Mouse (Mus musculus) spleen, adult 2 months (tissue): ENCODE measurements around the gene Ppp1r2. TPM values are rescaled to one million over a fixed set of nuclear protein-coding genes. Genes with fewer than 3 reads are reported as not detected.

Experiments
- DNase-seq, 2 experiments: peaks; one replicate each; pipeline versions ENCODE4 v3.0.0 to v3.0.0-alpha.2; 2012 to 2021; ENCODE audit warnings: low spot score in 2 of 2, low read depth in 1 of 2
- H3K27ac ChIP-seq: fragments of 200-500 bp; 2 replicates; pipeline ENCODE4 v1.5.1; 2012; ENCODE audit warnings: low read length, inconsistent platforms; ENCODE audit not compliant: insufficient read depth
- H3K27me3 ChIP-seq: fragments of 200-500 bp; 2 replicates; pipeline ENCODE4 v1.6.1; 2012; ENCODE audit warnings: mild to moderate bottlenecking, moderate library complexity, low read length, inconsistent platforms; ENCODE audit not compliant: control insufficient read depth, insufficient read depth
- H3K36me3 ChIP-seq: fragments of 200-500 bp; 2 replicates; pipeline ENCODE4 v1.6.1; 2012; ENCODE audit warnings: mild to moderate bottlenecking, low read length, inconsistent platforms; ENCODE audit not compliant: control insufficient read depth, insufficient read depth
- H3K4me1 ChIP-seq: fragments of 200-500 bp; 2 replicates; pipeline ENCODE4 v1.6.1; 2011; ENCODE audit warnings: inconsistent platforms; ENCODE audit not compliant: control insufficient read depth, insufficient read depth, insufficient read length
- H3K4me3 ChIP-seq: fragments of 200-500 bp; 2 replicates; pipeline ENCODE4 v1.5.1; 2011; ENCODE audit warnings: mild to moderate bottlenecking, inconsistent platforms; ENCODE audit not compliant: insufficient read depth, insufficient read length; ENCODE audit errors: extremely low read depth
- CTCF ChIP-seq: fragments of 200-500 bp; IDR thresholded peaks from 2 replicates; pipeline ENCODE4 v1.5.1; 2011; ENCODE audit warnings: mild to moderate bottlenecking, inconsistent platforms; ENCODE audit not compliant: insufficient read depth, insufficient read length, insufficient replicate concordance; ENCODE audit errors: extremely low read depth
- POLR2A ChIP-seq: fragments of 200-500 bp; IDR thresholded peaks from 2 replicates; pipeline ENCODE4 v1.6.1; 2011; ENCODE audit warnings: low read depth, low read length, inconsistent platforms
- WGBS: fragments of 180-500 bp; shearing (Covaris S2); methylation state at CpG from one replicate; pipeline ENCODE4 v1.1.7; 2018; 5-methylcytosine and 5-hydroxymethylcytosine counted together
- polyA plus RNA-seq: library from polyadenylated mRNA; depleted of rRNA; stranded (reverse); fragments of >200 nt; gene quantifications from 2 replicates; pipeline ENCODE4 v1.2.3, GENCODE M21; 2012

The Ppp1r2 gene
- polyA plus RNA-seq, 1 experiment, result 27.2 TPM

DNA sequence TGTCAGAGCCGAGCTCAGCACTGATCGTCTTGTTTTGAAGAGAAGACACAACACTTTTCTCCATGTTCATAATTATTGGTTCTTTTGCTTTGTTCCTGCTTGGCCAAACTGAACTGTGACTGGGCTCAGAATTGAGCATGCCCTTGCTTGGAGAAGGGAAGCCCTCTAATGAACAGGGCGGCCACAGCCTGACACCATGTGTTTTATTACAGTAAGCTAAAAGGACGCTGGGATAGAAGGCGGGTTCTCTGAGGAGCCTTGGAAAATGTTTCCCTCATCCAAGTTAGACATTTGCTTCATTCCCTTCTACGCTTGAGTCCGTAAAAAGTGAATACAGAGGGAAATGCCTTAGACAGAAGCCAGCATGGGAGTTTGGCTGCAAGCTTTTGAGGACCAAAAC is 1.9 kb upstream of the Ppp1r2 start:
- 80% methylated on average over 7 of the region's 7 CpGs for WGBS
- TF ChIP-seq POLR2A (no peak), CTCF (no peak)
- DNase-seq, result no peak
- Histone ChIP-seq H3K4me3 (no peak overlapping the region), H3K27ac (0 out of 2 replicates have a peak overlapping the region, but pooled peaks have one; percentile 8), H3K27me3 (no peaks in the 10 kb centered on the region), H3K36me3 (no peaks in the 10 kb centered on the region), H3K4me1 (peaks cover 2% of the 10 kb centered on the region; the same call in 1 of the 2 replicates)

DNA sequence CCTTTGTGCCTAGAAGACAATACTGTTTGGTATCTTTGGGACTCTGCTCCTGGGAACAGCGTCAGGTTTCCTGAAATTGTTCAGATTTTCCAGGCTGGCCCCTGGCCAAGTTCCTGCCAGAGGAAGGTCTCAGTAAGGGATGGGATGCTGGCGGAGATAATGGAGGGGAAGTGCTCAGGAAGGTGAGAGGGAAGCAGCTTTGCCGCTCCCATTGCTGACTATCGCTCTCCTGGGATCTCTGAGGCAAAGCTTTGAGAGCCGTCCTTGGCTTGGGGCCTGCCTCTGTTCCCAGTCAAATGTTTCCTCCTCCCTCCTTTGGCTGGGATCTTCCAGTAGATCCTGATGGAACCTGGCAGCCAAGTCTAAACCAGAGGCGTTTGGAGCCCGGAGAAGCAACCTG is 1.5 kb upstream of the Ppp1r2 start:
- no peak for TF ChIP-seq CTCF
- TF ChIP-seq POLR2A, result no peak
- 83% methylated on average over 7 of the region's 7 CpGs for WGBS
- Histone ChIP-seq H3K4me1 (peaks cover 2% of the 10 kb centered on the region; the same call in 1 of the 2 replicates), H3K27me3 (no peaks in the 10 kb centered on the region), H3K27ac (no peak overlapping the region), H3K36me3 (no peaks in the 10 kb centered on the region), H3K4me3 (no peak overlapping the region)
- DNase-seq, result no peak

DNA sequence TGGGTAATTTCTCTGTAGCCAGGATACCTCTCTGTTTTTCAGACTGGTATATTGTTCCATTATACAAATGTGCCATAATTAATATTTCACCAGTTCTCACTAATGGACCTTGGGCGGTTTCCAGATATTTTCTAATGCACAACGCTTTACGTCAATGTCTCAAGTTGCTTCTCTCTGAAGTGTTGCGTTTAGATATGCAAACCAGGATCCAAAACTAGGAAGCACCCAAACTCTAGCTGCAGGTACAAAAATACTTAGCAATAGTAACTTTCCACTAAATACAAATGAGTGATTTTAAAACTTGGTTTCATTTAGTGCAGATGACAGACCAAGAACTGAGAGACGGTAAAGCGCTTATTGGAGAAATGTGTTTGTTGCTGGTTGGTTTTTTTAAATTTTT is 993 bp downstream of the Ppp1r2 start:
- WGBS, result 2% methylated on average over 6 of the region's 6 CpGs
- 0 out of 2 replicates have a peak, but pooled peaks cover 1% of the 10 kb centered on the region for H3K36me3 ChIP-seq
- no peak overlapping the region for H3K27ac ChIP-seq
- no peaks in the 10 kb centered on the region for H3K27me3 ChIP-seq
- peaks cover 2% of the 10 kb centered on the region; the same call in 1 of the 2 replicates for H3K4me1 ChIP-seq
- peak overlapping the region; percentile 63 for H3K4me3 ChIP-seq
- no peak for TF ChIP-seq POLR2A
- no peak for TF ChIP-seq CTCF
- DNase-seq, result no peak

DNA sequence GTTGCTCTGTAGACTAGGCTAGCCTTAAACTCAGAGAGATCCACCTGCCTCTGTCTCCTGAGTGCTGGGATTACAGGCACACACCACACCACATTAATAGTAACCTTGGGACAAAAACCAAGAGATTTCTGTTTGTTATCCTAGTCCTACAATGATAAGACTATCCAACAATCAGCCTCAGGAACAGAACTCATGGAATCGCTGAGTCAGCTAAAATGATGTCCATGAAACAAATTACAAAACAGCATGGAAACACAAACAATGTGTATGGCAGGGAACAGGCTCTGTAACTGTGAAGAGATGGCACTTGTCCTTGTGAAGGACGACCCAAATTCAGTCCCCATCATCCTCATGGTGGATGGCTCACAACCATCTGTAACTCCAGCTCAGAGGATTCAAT is 8.4 kb downstream of the Ppp1r2 start:
- Histone ChIP-seq H3K27ac (no peak overlapping the region), H3K4me1 (no peaks in the 10 kb centered on the region; the same call in 1 of the 2 replicates), H3K27me3 (no peaks in the 10 kb centered on the region), H3K36me3 (peaks cover 8% of the 10 kb centered on the region; the same call in 1 of the 2 replicates), H3K4me3 (no peak overlapping the region)
- no peak for DNase-seq
- TF ChIP-seq CTCF (no peak), POLR2A (no peak)
- WGBS, result 92% methylated on average over 2 of the region's 2 CpGs

DNA sequence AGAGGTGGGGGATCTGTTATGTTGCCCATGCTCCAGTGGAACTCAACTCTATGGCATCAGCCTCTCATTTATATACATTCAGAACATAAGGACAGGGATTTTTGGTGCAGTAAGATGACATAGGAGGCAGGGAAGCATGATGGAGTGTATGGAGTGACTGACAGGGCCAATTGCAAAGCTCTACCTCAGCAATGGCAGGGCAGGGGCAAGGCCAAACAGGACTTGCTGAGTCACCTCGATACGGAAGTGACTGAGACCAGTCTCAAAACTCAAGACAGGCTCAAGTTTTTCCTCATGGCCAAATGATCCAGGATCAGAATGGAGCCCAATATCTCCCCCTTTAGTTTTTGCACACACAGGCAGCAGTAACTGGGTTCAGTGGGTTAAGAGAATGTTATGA is 18.9 kb downstream of the Ppp1r2 start:
- TF ChIP-seq CTCF (no peak), POLR2A (no peak)
- WGBS, result 92% methylated on average over 2 of the region's 2 CpGs
- no peaks in the 10 kb centered on the region; the same call in 1 of the 2 replicates for H3K4me1 ChIP-seq
- H3K27me3 ChIP-seq, result no peaks in the 10 kb centered on the region
- H3K27ac ChIP-seq, result no peak overlapping the region
- peaks cover 22% of the 10 kb centered on the region for H3K36me3 ChIP-seq
- H3K4me3 ChIP-seq, result no peak overlapping the region
- DNase-seq, result no peak

DNA sequence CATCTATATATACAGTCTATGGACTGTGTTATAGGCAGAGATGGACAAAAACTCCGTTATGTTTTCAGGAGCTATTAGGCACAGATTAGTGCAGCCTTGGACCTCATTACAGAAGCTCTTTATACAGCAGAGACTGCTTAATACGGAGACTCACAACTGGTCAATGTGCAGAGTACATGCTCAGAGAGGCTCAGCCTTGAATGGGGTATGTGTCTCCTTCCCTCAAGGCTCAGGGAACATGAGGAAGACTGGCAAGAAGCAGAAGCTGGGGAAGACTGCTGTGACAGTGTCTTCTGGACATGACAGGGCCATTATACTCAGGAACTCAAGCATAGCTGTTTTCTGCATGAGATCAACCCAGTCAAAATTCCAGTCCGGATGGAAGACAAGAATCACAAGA is 19.4 kb downstream of the Ppp1r2 start:
- H3K27me3 ChIP-seq, result no peaks in the 10 kb centered on the region
- DNase-seq, result no peak
- H3K27ac ChIP-seq, result no peak overlapping the region
- H3K4me3 ChIP-seq, result no peak overlapping the region
- WGBS, result 94% methylated on average over 3 of the region's 3 CpGs
- TF ChIP-seq CTCF (no peak), POLR2A (no peak)
- H3K36me3 ChIP-seq, result peaks cover 22% of the 10 kb centered on the region
- no peaks in the 10 kb centered on the region; the same call in 1 of the 2 replicates for H3K4me1 ChIP-seq

DNA sequence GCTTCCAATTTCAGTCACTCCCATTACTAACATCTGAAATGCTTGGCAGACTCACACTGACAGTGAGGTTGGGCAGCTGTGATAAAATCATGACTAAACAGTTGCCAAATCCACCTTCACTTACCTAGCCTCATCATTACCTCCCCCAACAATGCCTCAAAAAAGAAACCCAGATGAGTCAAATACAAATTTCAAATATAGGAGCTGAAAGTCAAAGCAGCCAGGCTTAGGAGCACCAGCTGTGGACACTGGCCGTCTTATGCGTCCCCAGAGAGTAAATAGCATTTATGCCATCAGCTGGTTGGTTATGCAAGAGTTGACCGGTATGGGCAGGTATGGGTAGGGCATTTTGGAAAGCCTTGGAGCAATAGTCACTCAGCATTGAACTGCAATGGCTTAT is 25.7 kb downstream of the Ppp1r2 start:
- no peaks in the 10 kb centered on the region for H3K27me3 ChIP-seq
- peaks cover 2% of the 10 kb centered on the region for H3K36me3 ChIP-seq
- DNase-seq, result no peak
- WGBS, result 90% methylated on average over 3 of the region's 3 CpGs
- H3K27ac ChIP-seq, result no peak overlapping the region
- H3K4me3 ChIP-seq, result no peak overlapping the region
- TF ChIP-seq CTCF (no peak), POLR2A (no peak)
- no peaks in the 10 kb centered on the region for H3K4me1 ChIP-seq

DNA sequence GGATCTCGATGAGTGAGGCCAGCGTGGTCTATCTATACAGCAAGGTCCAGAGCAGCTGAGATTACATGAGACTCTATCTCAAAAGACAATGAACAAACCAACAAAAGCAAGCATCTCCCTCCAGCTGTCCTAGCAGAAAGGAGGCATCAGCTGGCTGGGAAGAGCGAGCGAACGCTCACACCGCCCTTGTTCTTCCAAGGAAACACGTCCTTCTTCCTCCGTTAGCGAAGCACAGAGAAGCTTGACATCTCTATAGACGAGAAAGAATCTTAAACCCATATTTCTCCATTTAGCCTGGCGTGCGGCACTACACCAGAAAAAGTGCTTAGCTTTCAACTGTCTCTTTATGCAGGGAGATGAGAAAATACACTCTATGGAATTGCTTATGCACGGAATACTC is 26.4 kb downstream of the Ppp1r2 start:
- no peak for DNase-seq
- Histone ChIP-seq H3K36me3 (peaks cover 2% of the 10 kb centered on the region), H3K4me3 (no peak overlapping the region), H3K27me3 (no peaks in the 10 kb centered on the region), H3K27ac (no peak overlapping the region), H3K4me1 (no peaks in the 10 kb centered on the region)
- WGBS, result 95% methylated on average over 13 of the region's 13 CpGs
- TF ChIP-seq CTCF, result no peak
- TF ChIP-seq POLR2A, result no peak
